Mouse (Mus musculus) limb, embryonic 15.5 days (tissue): Measurements from ENCODE around the gene Slc8b1. TPM values are rescaled to one million over a fixed set of nuclear protein-coding genes. Genes with fewer than 3 reads are reported as not detected.

ENCODE experiments used
- ATAC-seq: fragments of 200-750 bp; cut with Nextera tagmentation; 2 replicates; pipeline ENCODE4 v1.8.0; 2017; ENCODE audit warnings: low read depth, moderate TSS enrichment; ENCODE audit not compliant: insufficient number of reproducible peaks, low FRiP score, low TSS enrichment
- H3K27ac ChIP-seq: fragments of 300-500 bp; sonication (generic); 2 replicates; pipeline ENCODE4 v1.5.1; 2015; ENCODE audit warnings: moderate library complexity, mild to moderate bottlenecking, inconsistent platforms
- H3K27me3 ChIP-seq: fragments of 300-500 bp; sonication (generic); 2 replicates; pipeline ENCODE4 v1.6.1; 2015; ENCODE audit warnings: inconsistent platforms
- H3K36me3 ChIP-seq: fragments of 300-500 bp; sonication (generic); 2 replicates; pipeline ENCODE4 v1.6.1; 2015; ENCODE audit warnings: inconsistent platforms
- H3K4me1 ChIP-seq: fragments of 300-500 bp; sonication (generic); 2 replicates; pipeline ENCODE4 v1.6.1; 2015; ENCODE audit warnings: inconsistent platforms
- H3K4me2 ChIP-seq: fragments of 300-500 bp; sonication (generic); 2 replicates; pipeline ENCODE4 v1.6.1; 2015; ENCODE audit warnings: mild to moderate bottlenecking, inconsistent platforms
- H3K4me3 ChIP-seq: fragments of 300-500 bp; sonication (generic); 2 replicates; pipeline ENCODE4 v1.5.1; 2015; ENCODE audit warnings: mild to moderate bottlenecking, inconsistent platforms
- H3K9ac ChIP-seq: fragments of 300-500 bp; sonication (generic); 2 replicates; pipeline ENCODE4 v1.6.1; 2015; ENCODE audit warnings: inconsistent platforms
- H3K9me3 ChIP-seq: fragments of 300-500 bp; sonication (generic); 2 replicates; pipeline ENCODE4 v1.6.1; 2016; ENCODE audit warnings: inconsistent platforms
- WGBS: fragments of 180-500 bp; shearing (Covaris S2); methylation state at CpG from one replicate; pipeline ENCODE4 v1.1.7; 2015; 5-methylcytosine and 5-hydroxymethylcytosine counted together
- polyA plus RNA-seq: library from polyadenylated mRNA; unstranded; fragments of >200 nt; fragmentation: Nextera tagmentation; extraction: Ambion mirVana; gene quantifications from 2 replicates; pipeline ENCODE4 v1.2.1, GENCODE M21; 2015

The Slc8b1 gene
- polyA plus RNA-seq, 1 experiment from 2014 or later, result 12.0 TPM

DNA sequence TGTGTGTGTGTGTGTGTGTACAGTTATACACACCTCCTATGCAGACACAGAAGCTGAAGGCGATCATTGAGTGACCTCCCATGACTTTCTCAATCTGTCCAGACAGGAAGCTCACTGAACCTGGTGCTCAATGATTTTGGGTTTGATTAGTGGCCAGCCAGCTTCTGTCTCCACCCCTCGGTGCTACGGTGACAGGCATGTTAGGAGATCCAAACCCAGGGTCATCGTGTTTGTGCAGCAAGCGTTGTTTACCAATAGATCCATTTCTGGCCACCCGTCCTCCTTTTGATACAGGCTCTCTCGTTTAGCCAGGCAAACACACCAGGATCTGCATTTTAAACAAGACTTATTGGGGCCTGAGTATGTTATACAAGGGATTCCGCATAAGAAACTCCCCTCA lies 20.7 kb downstream of the Slc8b1 start:
- 81% methylated on average over 8 of the region's 8 CpGs for WGBS

GRCm38 (mm10) chr5:120534071-120534685 lies 23.2 kb downstream of the Slc8b1 start:
- Histone ChIP-seq H3K9me3 (no peaks in the 10 kb centered on the region), H3K36me3 (peaks cover 25% of the 10 kb centered on the region), H3K27me3 (no peaks in the 10 kb centered on the region), H3K9ac (no peak overlapping the region), H3K4me3 (no peak overlapping the region), H3K4me2 (0 out of 2 replicates have a peak overlapping the region, but pooled peaks have one; percentile 3), H3K4me1 (peaks cover 31% of the 10 kb centered on the region), H3K27ac (peak overlapping the region; percentile 72)
- ATAC-seq, result no peak; the same call in 1 of the 2 replicates
- WGBS, result 16% methylated on average over 15 of the region's 15 CpGs

More for the DNA sequence above, 20.7 kb downstream of the Slc8b1 start:
- H3K9me3 ChIP-seq, result no peaks in the 10 kb centered on the region
- no peak overlapping the region for H3K4me2 ChIP-seq
- H3K27ac ChIP-seq, result no peak overlapping the region
- peaks cover 6% of the 10 kb centered on the region; the same call in 1 of the 2 replicates for H3K36me3 ChIP-seq
- H3K4me3 ChIP-seq, result no peak overlapping the region
- no peaks in the 10 kb centered on the region for H3K27me3 ChIP-seq
- peaks cover 29% of the 10 kb centered on the region for H3K4me1 ChIP-seq
- no peak for ATAC-seq
- H3K9ac ChIP-seq, result no peak overlapping the region

- Histone ChIP-seq H3K36me3 (peaks cover 30% of the 10 kb centered on the region), H3K9me3 (no peaks in the 10 kb centered on the region), H3K4me3 (no peak overlapping the region), H3K9ac (no peak overlapping the region), H3K4me2 (0 out of 2 replicates have a peak overlapping the region, but pooled peaks have one; percentile 3), H3K4me1 (peaks cover 31% of the 10 kb centered on the region), H3K27ac (peak overlapping the region; percentile 72), H3K27me3 (no peaks in the 10 kb centered on the region)
- ATAC-seq, result no peak
- WGBS, result 15% methylated on average over 2 of the region's 2 CpGs
Measured at GRCm38 (mm10) chr5:120534686-120535075, 23.7 kb downstream of the Slc8b1 start.

DNA sequence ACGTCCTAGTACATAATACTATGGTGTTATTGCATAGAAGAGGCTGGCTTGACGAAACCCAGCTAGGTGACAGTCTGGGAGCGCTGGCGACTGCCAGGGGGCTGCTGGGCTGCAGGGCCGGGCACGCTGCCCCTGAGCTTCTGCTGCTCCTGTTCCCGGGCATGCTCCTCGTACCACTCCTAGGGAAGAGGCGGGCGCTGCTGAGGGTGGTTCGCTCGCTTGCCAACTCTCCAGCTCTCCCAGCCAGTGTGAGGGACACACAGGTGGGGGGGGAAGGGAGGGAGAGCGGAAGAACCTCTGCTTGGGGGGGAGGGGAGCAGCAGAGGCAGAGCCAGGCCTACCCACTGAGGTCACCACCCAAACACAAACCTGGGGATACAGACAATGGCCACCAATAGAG lies 25.1 kb downstream of the Slc8b1 start:
- H3K27me3 ChIP-seq, result no peaks in the 10 kb centered on the region
- H3K36me3 ChIP-seq, result peaks cover 43% of the 10 kb centered on the region
- no peaks in the 10 kb centered on the region for H3K9me3 ChIP-seq
- no peak for ATAC-seq
- no peak overlapping the region for H3K4me2 ChIP-seq
- H3K4me1 ChIP-seq, result peaks cover 31% of the 10 kb centered on the region
- WGBS, result 60% methylated on average over 13 of the region's 13 CpGs
- H3K9ac ChIP-seq, result no peak overlapping the region
- peak overlapping the region; percentile 71 for H3K27ac ChIP-seq
- H3K4me3 ChIP-seq, result no peak overlapping the region

GRCm38 (mm10) chr5:120536632-120537031 lies 25.7 kb downstream of the Slc8b1 start:
- no peak overlapping the region for H3K4me3 ChIP-seq
- 67% methylated on average over 5 of the region's 5 CpGs for WGBS
- H3K9me3 ChIP-seq, result no peaks in the 10 kb centered on the region
- H3K4me2 ChIP-seq, result no peak overlapping the region
- no peaks in the 10 kb centered on the region for H3K27me3 ChIP-seq
- no peak overlapping the region for H3K9ac ChIP-seq
- no peak for ATAC-seq
- H3K27ac ChIP-seq, result peak overlapping the region; percentile 71; the same call in 1 of the 2 replicates
- peaks cover 31% of the 10 kb centered on the region for H3K4me1 ChIP-seq
- peaks cover 47% of the 10 kb centered on the region for H3K36me3 ChIP-seq

DNA sequence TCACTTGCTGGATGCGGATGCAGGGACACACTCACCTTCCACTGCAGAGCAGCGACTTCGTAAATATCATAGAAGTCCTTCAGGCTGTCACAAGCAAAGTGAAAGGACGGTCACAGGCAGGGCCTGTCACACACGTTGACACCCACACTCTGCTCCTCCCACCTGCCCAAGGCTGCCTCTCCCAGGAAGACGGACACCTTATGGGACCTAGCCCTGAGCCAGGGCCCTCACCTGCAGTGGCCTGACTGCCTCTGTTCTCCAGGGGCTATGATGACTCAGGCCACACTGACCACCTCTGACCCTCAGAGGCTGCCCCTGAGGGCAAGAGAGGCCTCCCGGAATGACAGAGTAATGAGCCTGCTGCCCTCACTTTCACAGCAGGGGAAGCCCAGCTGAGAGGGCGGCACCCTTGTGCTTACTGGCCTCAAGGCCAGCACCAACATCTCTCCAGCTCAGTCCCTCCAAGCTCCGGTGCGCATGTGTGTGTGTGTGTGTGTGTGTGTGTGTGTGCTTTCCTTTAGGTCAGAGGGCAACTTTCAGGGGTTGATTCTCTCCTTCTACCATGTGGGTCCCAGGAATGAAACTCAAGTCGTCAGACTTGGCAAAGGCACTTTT lies 37.4 kb downstream of the Slc8b1 start:
- Histone ChIP-seq H3K4me2 (no peak overlapping the region), H3K4me3 (no peak overlapping the region), H3K27me3 (no peaks in the 10 kb centered on the region), H3K4me1 (no peaks in the 10 kb centered on the region), H3K36me3 (peaks cover 65% of the 10 kb centered on the region), H3K9ac (no peak overlapping the region), H3K27ac (no peak overlapping the region), H3K9me3 (no peaks in the 10 kb centered on the region)
- 69% methylated on average over 11 of the region's 11 CpGs for WGBS
- ATAC-seq, result no peak

GRCm38 (mm10) chr5:120550137-120550536 lies 39.2 kb downstream of the Slc8b1 start:
- Histone ChIP-seq H3K27ac (no peak overlapping the region), H3K9me3 (no peaks in the 10 kb centered on the region), H3K4me2 (no peak overlapping the region), H3K27me3 (no peaks in the 10 kb centered on the region), H3K9ac (no peak overlapping the region), H3K36me3 (peaks cover 68% of the 10 kb centered on the region), H3K4me1 (no peaks in the 10 kb centered on the region), H3K4me3 (no peak overlapping the region)
- WGBS, result 84% methylated on average over 5 of the region's 5 CpGs
- no peak for ATAC-seq

GRCm38 (mm10) chr5:120550673-120551072 lies 39.7 kb downstream of the Slc8b1 start:
- H3K4me2 ChIP-seq, result no peak overlapping the region
- ATAC-seq, result no peak
- H3K27me3 ChIP-seq, result no peaks in the 10 kb centered on the region
- no peak overlapping the region for H3K9ac ChIP-seq
- no peak overlapping the region for H3K4me3 ChIP-seq
- H3K9me3 ChIP-seq, result no peaks in the 10 kb centered on the region
- 100% methylated on average over 5 of the region's 5 CpGs for WGBS
- H3K4me1 ChIP-seq, result no peaks in the 10 kb centered on the region
- H3K36me3 ChIP-seq, result peaks cover 71% of the 10 kb centered on the region
- H3K27ac ChIP-seq, result no peak overlapping the region

- 85% methylated on average over 24 of the region's 24 CpGs for WGBS
- H3K4me3 ChIP-seq, result no peak overlapping the region
- no peak overlapping the region for H3K9ac ChIP-seq
- peaks cover 30% of the 10 kb centered on the region for H3K4me1 ChIP-seq
- H3K4me2 ChIP-seq, result no peak overlapping the region
- no peak overlapping the region for H3K27ac ChIP-seq
- H3K9me3 ChIP-seq, result no peaks in the 10 kb centered on the region
- peaks cover 56% of the 10 kb centered on the region for H3K36me3 ChIP-seq
- no peak for ATAC-seq
- no peaks in the 10 kb centered on the region for H3K27me3 ChIP-seq
Measured at GRCm38 (mm10) chr5:120555871-120556270, 44.9 kb downstream of the Slc8b1 start.

GRCm38 (mm10) chr5:120558041-120558440 lies 47.1 kb downstream of the Slc8b1 start:
- Histone ChIP-seq H3K4me1 (peaks cover 45% of the 10 kb centered on the region), H3K27me3 (no peaks in the 10 kb centered on the region), H3K27ac (no peak overlapping the region), H3K36me3 (peaks cover 38% of the 10 kb centered on the region), H3K4me3 (no peak overlapping the region), H3K9ac (no peak overlapping the region), H3K9me3 (no peaks in the 10 kb centered on the region), H3K4me2 (no peak overlapping the region)
- no peak for ATAC-seq
- 71% methylated on average over 8 of the region's 8 CpGs for WGBS

DNA sequence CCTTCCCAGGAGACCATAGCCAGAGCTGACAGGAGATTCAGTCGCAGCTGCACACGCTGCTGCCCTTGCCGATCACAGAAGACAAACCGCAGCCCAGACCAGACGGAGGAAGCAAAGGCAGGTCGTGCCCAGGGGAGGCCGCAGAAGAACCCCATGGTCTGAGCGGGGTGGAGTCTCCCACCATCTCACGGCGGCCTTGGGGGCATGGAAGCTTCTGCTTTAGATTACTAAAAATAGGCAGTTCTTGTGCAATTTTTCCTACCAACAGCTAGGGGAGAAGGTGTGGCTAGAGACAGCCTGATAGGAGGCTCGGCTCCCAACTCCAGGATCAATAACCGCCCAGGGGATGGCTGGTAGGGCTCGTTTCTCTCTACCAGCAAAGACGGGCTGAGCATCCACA lies 47.8 kb downstream of the Slc8b1 start:
- WGBS, result 52% methylated on average over 14 of the region's 14 CpGs
- Histone ChIP-seq H3K36me3 (peaks cover 31% of the 10 kb centered on the region), H3K4me2 (no peak overlapping the region), H3K9me3 (no peaks in the 10 kb centered on the region), H3K27me3 (no peaks in the 10 kb centered on the region), H3K4me1 (peaks cover 52% of the 10 kb centered on the region), H3K9ac (no peak overlapping the region), H3K4me3 (no peak overlapping the region), H3K27ac (no peak overlapping the region)
- no peak for ATAC-seq

- Histone ChIP-seq H3K9me3 (no peaks in the 10 kb centered on the region), H3K4me1 (peaks cover 64% of the 10 kb centered on the region), H3K4me3 (peak overlapping the region; percentile 3; the same call in 1 of the 2 replicates), H3K36me3 (peaks cover 20% of the 10 kb centered on the region), H3K27me3 (no peaks in the 10 kb centered on the region), H3K4me2 (peak overlapping the region; percentile 38; the same call in 1 of the 2 replicates), H3K27ac (peak overlapping the region; percentile 55), H3K9ac (no peak overlapping the region)
- ATAC-seq, result no peak
- WGBS, result 62% methylated on average over 9 of the region's 9 CpGs
Measured at GRCm38 (mm10) chr5:120560129-120560615, 49.2 kb downstream of the Slc8b1 start.
